Mouse (Mus musculus) ES-Bruce4 (cell line): ENCODE results near the gene Nmnat3. TPM values are rescaled to one million over a fixed set of nuclear protein-coding genes. Genes with fewer than 3 reads are reported as not detected.

Experiments
- H3K27ac ChIP-seq: 2 replicates; pipeline ENCODE4 v1.5.1; 2012; ENCODE audit warnings: low read length, inconsistent platforms; ENCODE audit not compliant: insufficient read depth
- H3K27me3 ChIP-seq: 2 replicates; pipeline ENCODE4 v1.6.1; 2012; ENCODE audit warnings: mild to moderate bottlenecking, low read length, inconsistent platforms; ENCODE audit not compliant: control insufficient read depth, poor library complexity, insufficient read depth, severe bottlenecking
- H3K36me3 ChIP-seq: 2 replicates; pipeline ENCODE4 v1.6.1; 2012; ENCODE audit warnings: inconsistent platforms, mild to moderate bottlenecking, low read length, moderate library complexity; ENCODE audit not compliant: control insufficient read depth, poor library complexity, insufficient read depth, severe bottlenecking
- H3K4me1 ChIP-seq: one replicate; pipeline ENCODE4 v1.8.1; 2011; ENCODE audit warnings: low read length; ENCODE audit not compliant: control insufficient read depth, insufficient read depth
- H3K4me3 ChIP-seq: 2 replicates; pipeline ENCODE4 v1.5.1; 2011; ENCODE audit warnings: low read depth, mild to moderate bottlenecking, low read length
- H3K9ac ChIP-seq: 2 replicates; pipeline ENCODE4 v1.6.1; 2012; ENCODE audit warnings: low read depth, mild to moderate bottlenecking, inconsistent platforms; ENCODE audit not compliant: poor library complexity, severe bottlenecking
- H3K9me3 ChIP-seq: replicated peaks from 2 replicates; pipeline ENCODE4 v1.6.1; 2012; ENCODE audit warnings: mild to moderate bottlenecking, low read length, inconsistent platforms; ENCODE audit not compliant: control insufficient read depth, poor library complexity, insufficient read depth, severe bottlenecking
- CTCF ChIP-seq: IDR thresholded peaks from one replicate; pipeline ENCODE4 v1.8.1; 2011; ENCODE audit warnings: low read depth, low read length
- EP300 ChIP-seq: IDR thresholded peaks from 2 replicates; pipeline ENCODE4 v1.6.1; 2011; ENCODE audit warnings: low read depth, low read length; ENCODE audit not compliant: insufficient read depth
- POLR2A ChIP-seq: IDR thresholded peaks from one replicate; pipeline ENCODE4 v1.8.1; 2011; ENCODE audit warnings: low read length; ENCODE audit not compliant: insufficient read depth
- polyA plus RNA-seq: library from polyadenylated mRNA; stranded (reverse); fragments of >200 nt; gene quantifications from 2 replicates; pipeline ENCODE4 v1.2.4, GENCODE M21; 2011; ENCODE audit warnings: low read depth; ENCODE audit not compliant: missing spikeins, insufficient read depth, insufficient read length

Nmnat3 gene
- polyA plus RNA-seq, 1 experiment = 1.8 TPM

GRCm38 (mm10) chr9:98289665-98290064 is 2.4 kb downstream of the Nmnat3 start:
- H3K27ac ChIP-seq = no peak overlapping the region
- TF ChIP-seq CTCF (no peak), EP300 (no peak), POLR2A (no peak)

GRCm38 (mm10) chr9:98290591-98290990 is 3.4 kb downstream of the Nmnat3 start:
- no peak overlapping the region for H3K4me3 ChIP-seq
- no peaks in the 10 kb centered on the region for H3K27me3 ChIP-seq
- H3K9me3 ChIP-seq = no peaks in the 10 kb centered on the region
- no peak for TF ChIP-seq POLR2A
- no peak overlapping the region for H3K27ac ChIP-seq
- no peaks in the 10 kb centered on the region for H3K4me1 ChIP-seq
- no peak overlapping the region for H3K9ac ChIP-seq
- no peaks in the 10 kb centered on the region for H3K36me3 ChIP-seq

More at GRCm38 (mm10) chr9:98289665-98290064, 2.4 kb downstream of the Nmnat3 start:
- H3K4me1 ChIP-seq = no peaks in the 10 kb centered on the region
- H3K4me3 ChIP-seq = no peak overlapping the region
- no peaks in the 10 kb centered on the region for H3K9me3 ChIP-seq
- H3K36me3 ChIP-seq = no peaks in the 10 kb centered on the region
- H3K27me3 ChIP-seq = no peaks in the 10 kb centered on the region
- no peak overlapping the region for H3K9ac ChIP-seq

GRCm38 (mm10) chr9:98296383-98297201 is 9.4 kb downstream of the Nmnat3 start:
- no peaks in the 10 kb centered on the region for H3K36me3 ChIP-seq
- H3K4me1 ChIP-seq = peaks cover 2% of the 10 kb centered on the region
- H3K27me3 ChIP-seq = no peaks in the 10 kb centered on the region
- peak overlapping the region; percentile 82 for H3K4me3 ChIP-seq
- TF ChIP-seq POLR2A = no peak
- no peak for TF ChIP-seq CTCF
- H3K9me3 ChIP-seq = no peaks in the 10 kb centered on the region
- no peak overlapping the region for H3K27ac ChIP-seq
- peak overlapping the region; percentile 63 for H3K9ac ChIP-seq

- H3K4me1 ChIP-seq = peaks cover 2% of the 10 kb centered on the region
- no peak for TF ChIP-seq CTCF
- no peak for TF ChIP-seq POLR2A
- no peak for TF ChIP-seq EP300
- H3K4me3 ChIP-seq = peak overlapping the region; percentile 82; the same call in 1 of the 2 replicates
- H3K9ac ChIP-seq = no peak overlapping the region
- no peaks in the 10 kb centered on the region for H3K27me3 ChIP-seq
- no peaks in the 10 kb centered on the region for H3K36me3 ChIP-seq
- H3K9me3 ChIP-seq = no peaks in the 10 kb centered on the region
- H3K27ac ChIP-seq = no peak overlapping the region
Measured at GRCm38 (mm10) chr9:98297234-98297936, 10.2 kb downstream of the Nmnat3 start.

- Histone ChIP-seq H3K36me3 (no peaks in the 10 kb centered on the region), H3K9me3 (no peaks in the 10 kb centered on the region), H3K4me1 (peaks cover 2% of the 10 kb centered on the region), H3K9ac (no peak overlapping the region), H3K27me3 (no peaks in the 10 kb centered on the region), H3K4me3 (no peak overlapping the region), H3K27ac (no peak overlapping the region)
- TF ChIP-seq EP300 = no peak
- TF ChIP-seq CTCF = no peak
- TF ChIP-seq POLR2A = no peak
Measured at GRCm38 (mm10) chr9:98297937-98298595, 10.8 kb downstream of the Nmnat3 start.

- Histone ChIP-seq H3K9ac (no peak overlapping the region), H3K4me1 (peaks cover 2% of the 10 kb centered on the region), H3K9me3 (no peaks in the 10 kb centered on the region), H3K27me3 (no peaks in the 10 kb centered on the region), H3K4me3 (no peak overlapping the region), H3K27ac (no peak overlapping the region), H3K36me3 (no peaks in the 10 kb centered on the region)
- no peak for TF ChIP-seq POLR2A
- TF ChIP-seq EP300 = no peak
- no peak for TF ChIP-seq CTCF
Measured at GRCm38 (mm10) chr9:98298761-98299160, 11.5 kb downstream of the Nmnat3 start.
